Mouse (Mus musculus): ENCODE results near the gene Mastl.

- TF ChIP-seq POLR2A (IDR thresholded peaks at IDR 0.05; ENCODE audit: control insufficient read depth, low read depth, low read length) (no peak), CTCF (IDR thresholded peaks at IDR 0.05; ENCODE audit: control insufficient read depth, insufficient read depth, insufficient replicate concordance, low read depth, low read length) (no peak)
Measured at GRCm38 (mm10) chr2:23084540-23084939, 71.3 kb downstream of the Mastl start.

Measured in testis, adult 2 months (tissue).